Mouse (Mus musculus): ENCODE measurements at regions not wholly inside any gene's neighbourhood (a gene's known extent, or its start where the extent isn't known, plus 50 kb on each side); places are given as distances from the start of the nearest gene placed in this dataset.

GRCm38 (mm10) chr9:14076728-14077127, 198.1 kb upstream of the Sesn3 start:
- no peaks in the 10 kb centered on the region for H3K27me3 ChIP-seq
- H3K36me3 ChIP-seq: no peaks in the 10 kb centered on the region
- no peaks in the 10 kb centered on the region for H3K4me1 ChIP-seq
- ATAC-seq (ENCODE audit: insufficient number of reproducible peaks, insufficient read depth, low FRiP score, low TSS enrichment): no peak
- H3K4me2 ChIP-seq (replicated peaks): no peak overlapping the region
- 59% methylated on average over 5 of the region's 5 CpGs for WGBS
- H3K9ac ChIP-seq: no peak overlapping the region
- H3K9me3 ChIP-seq: no peaks in the 10 kb centered on the region
- H3K27ac ChIP-seq: no peak overlapping the region
- H3K4me3 ChIP-seq: no peak overlapping the region

- Histone ChIP-seq H3K36me3 (no peaks in the 10 kb centered on the region), H3K4me1 (no peaks in the 10 kb centered on the region), H3K27me3 (no peaks in the 10 kb centered on the region), H3K9ac (no peak overlapping the region), H3K9me3 (no peaks in the 10 kb centered on the region), H3K27ac (no peak overlapping the region), H3K4me2 (replicated peaks) (no peak overlapping the region), H3K4me3 (no peak overlapping the region)
- no peak for ATAC-seq (ENCODE audit: insufficient number of reproducible peaks, insufficient read depth, low FRiP score, low TSS enrichment)
- 35% methylated on average over 4 of the region's 4 CpGs for WGBS
Measured at GRCm38 (mm10) chr9:14081138-14081537, 193.7 kb upstream of the Sesn3 start.

GRCm38 (mm10) chr9:14086201-14086600, 188.7 kb upstream of the Sesn3 start:
- H3K27ac ChIP-seq: no peak overlapping the region
- H3K9ac ChIP-seq: no peak overlapping the region
- no peak for ATAC-seq (ENCODE audit: insufficient number of reproducible peaks, insufficient read depth, low FRiP score, low TSS enrichment)
- H3K36me3 ChIP-seq: no peaks in the 10 kb centered on the region
- no peaks in the 10 kb centered on the region for H3K27me3 ChIP-seq
- H3K4me3 ChIP-seq: no peak overlapping the region
- H3K9me3 ChIP-seq: no peaks in the 10 kb centered on the region
- no peak overlapping the region for H3K4me2 ChIP-seq (replicated peaks)
- peaks cover 18% of the 10 kb centered on the region for H3K4me1 ChIP-seq
- WGBS: 51% methylated on average over 2 of the region's 2 CpGs

- H3K27ac ChIP-seq: no peak overlapping the region
Measured at GRCm38 (mm10) chr9:14086611-14087010, 188.3 kb upstream of the Sesn3 start.

GRCm38 (mm10) chr9:14087874-14088273, 187.0 kb upstream of the Sesn3 start:
- Histone ChIP-seq H3K9ac (no peak overlapping the region), H3K4me2 (replicated peaks) (no peak overlapping the region), H3K9me3 (no peaks in the 10 kb centered on the region), H3K27ac (0 out of 2 replicates have a peak overlapping the region, but pooled peaks have one; percentile 18), H3K4me1 (peaks cover 19% of the 10 kb centered on the region), H3K36me3 (no peaks in the 10 kb centered on the region), H3K27me3 (no peaks in the 10 kb centered on the region), H3K4me3 (no peak overlapping the region)
- no peak for ATAC-seq (ENCODE audit: insufficient number of reproducible peaks, insufficient read depth, low FRiP score, low TSS enrichment)
- WGBS: 54% methylated on average over 4 of the region's 4 CpGs

More at GRCm38 (mm10) chr9:14086611-14087010, 188.3 kb upstream of the Sesn3 start:
- no peak for ATAC-seq (ENCODE audit: insufficient number of reproducible peaks, insufficient read depth, low FRiP score, low TSS enrichment)
- H3K9me3 ChIP-seq: no peaks in the 10 kb centered on the region
- H3K9ac ChIP-seq: no peak overlapping the region
- H3K27me3 ChIP-seq: no peaks in the 10 kb centered on the region
- peaks cover 18% of the 10 kb centered on the region for H3K4me1 ChIP-seq
- H3K4me3 ChIP-seq: no peak overlapping the region
- WGBS: 86% methylated on average over 3 of the region's 3 CpGs
- no peak overlapping the region for H3K4me2 ChIP-seq (replicated peaks)
- no peaks in the 10 kb centered on the region for H3K36me3 ChIP-seq

- Histone ChIP-seq H3K9me3 (no peaks in the 10 kb centered on the region), H3K9ac (no peak overlapping the region), H3K4me1 (peaks cover 25% of the 10 kb centered on the region), H3K27me3 (no peaks in the 10 kb centered on the region), H3K27ac (peak overlapping the region; percentile 14), H3K36me3 (no peaks in the 10 kb centered on the region), H3K4me3 (no peak overlapping the region), H3K4me2 (replicated peaks) (no peak overlapping the region)
- peak; percentile 77 for ATAC-seq (ENCODE audit: insufficient number of reproducible peaks, insufficient read depth, low FRiP score, low TSS enrichment)
- 35% methylated on average over 8 of the region's 8 CpGs for WGBS
Measured at GRCm38 (mm10) chr9:14089791-14090256, 185.0 kb upstream of the Sesn3 start.

GRCm38 (mm10) chr9:14090454-14090853, 184.4 kb upstream of the Sesn3 start:
- ATAC-seq (ENCODE audit: insufficient number of reproducible peaks, insufficient read depth, low FRiP score, low TSS enrichment): no peak
- H3K4me1 ChIP-seq: peaks cover 25% of the 10 kb centered on the region
- no peaks in the 10 kb centered on the region for H3K9me3 ChIP-seq
- no peaks in the 10 kb centered on the region for H3K27me3 ChIP-seq
- H3K36me3 ChIP-seq: no peaks in the 10 kb centered on the region
- no peak overlapping the region for H3K4me3 ChIP-seq
- peak overlapping the region; percentile 14 for H3K27ac ChIP-seq
- no peak overlapping the region for H3K4me2 ChIP-seq (replicated peaks)
- 100% methylated on average over 2 of the region's 2 CpGs for WGBS
- H3K9ac ChIP-seq: no peak overlapping the region

- WGBS: 76% methylated on average over 8 of the region's 8 CpGs
- peaks cover 25% of the 10 kb centered on the region for H3K4me1 ChIP-seq
- no peak for ATAC-seq (ENCODE audit: insufficient number of reproducible peaks, insufficient read depth, low FRiP score, low TSS enrichment)
Measured at GRCm38 (mm10) chr9:14091099-14091930, 183.6 kb upstream of the Sesn3 start.

GRCm38 (mm10) chr9:14092996-14093442, 181.8 kb upstream of the Sesn3 start:
- no peaks in the 10 kb centered on the region for H3K27me3 ChIP-seq
- ATAC-seq (ENCODE audit: insufficient number of reproducible peaks, insufficient read depth, low FRiP score, low TSS enrichment): no peak; the same call in 1 of the 2 replicates
- H3K36me3 ChIP-seq: no peaks in the 10 kb centered on the region
- no peak overlapping the region for H3K27ac ChIP-seq
- no peak overlapping the region for H3K4me2 ChIP-seq (replicated peaks)
- no peaks in the 10 kb centered on the region for H3K9me3 ChIP-seq
- no peak overlapping the region for H3K9ac ChIP-seq
- H3K4me1 ChIP-seq: peaks cover 17% of the 10 kb centered on the region
- no peak overlapping the region for H3K4me3 ChIP-seq
- 55% methylated on average over 2 of the region's 2 CpGs for WGBS

More at GRCm38 (mm10) chr9:14091099-14091930, 183.6 kb upstream of the Sesn3 start:
- Histone ChIP-seq H3K36me3 (no peaks in the 10 kb centered on the region), H3K4me3 (no peak overlapping the region), H3K27ac (no peak overlapping the region), H3K9me3 (no peaks in the 10 kb centered on the region), H3K9ac (no peak overlapping the region), H3K4me2 (replicated peaks) (no peak overlapping the region), H3K27me3 (no peaks in the 10 kb centered on the region)

GRCm38 (mm10) chr9:14103538-14103937, 171.3 kb upstream of the Sesn3 start:
- WGBS: 95% methylated on average over 1 of the region's 1 CpGs
- H3K4me2 ChIP-seq (replicated peaks): no peak overlapping the region
- no peak overlapping the region for H3K9ac ChIP-seq
- ATAC-seq (ENCODE audit: insufficient number of reproducible peaks, insufficient read depth, low FRiP score, low TSS enrichment): no peak
- no peaks in the 10 kb centered on the region for H3K27me3 ChIP-seq
- no peak overlapping the region for H3K27ac ChIP-seq
- H3K36me3 ChIP-seq: no peaks in the 10 kb centered on the region
- no peak overlapping the region for H3K4me3 ChIP-seq
- H3K4me1 ChIP-seq: no peaks in the 10 kb centered on the region
- H3K9me3 ChIP-seq: no peaks in the 10 kb centered on the region

GRCm38 (mm10) chr9:14104921-14105320, 169.9 kb upstream of the Sesn3 start:
- 55% methylated on average over 2 of the region's 2 CpGs for WGBS
- H3K36me3 ChIP-seq: no peaks in the 10 kb centered on the region
- H3K9me3 ChIP-seq: no peaks in the 10 kb centered on the region
- no peaks in the 10 kb centered on the region for H3K27me3 ChIP-seq
- H3K4me1 ChIP-seq: no peaks in the 10 kb centered on the region
- no peak for ATAC-seq (ENCODE audit: insufficient number of reproducible peaks, insufficient read depth, low FRiP score, low TSS enrichment)
- no peak overlapping the region for H3K9ac ChIP-seq
- H3K4me3 ChIP-seq: no peak overlapping the region
- no peak overlapping the region for H3K4me2 ChIP-seq (replicated peaks)
- no peak overlapping the region for H3K27ac ChIP-seq

GRCm38 (mm10) chr9:14106371-14106770, 168.5 kb upstream of the Sesn3 start:
- 89% methylated on average over 1 of the region's 1 CpGs for WGBS
- H3K9me3 ChIP-seq: no peaks in the 10 kb centered on the region
- no peak for ATAC-seq (ENCODE audit: insufficient number of reproducible peaks, insufficient read depth, low FRiP score, low TSS enrichment)
- H3K9ac ChIP-seq: no peak overlapping the region
- no peaks in the 10 kb centered on the region for H3K27me3 ChIP-seq
- H3K27ac ChIP-seq: no peak overlapping the region
- no peaks in the 10 kb centered on the region for H3K36me3 ChIP-seq
- no peak overlapping the region for H3K4me3 ChIP-seq
- no peak overlapping the region for H3K4me2 ChIP-seq (replicated peaks)
- no peaks in the 10 kb centered on the region for H3K4me1 ChIP-seq

Measured in embryonic facial prominence, embryonic 12.5 days (tissue).